Mouse (Mus musculus) gastrocnemius, postnatal 36 days (tissue): Measurements from ENCODE around the gene Atp2c2. TPM values are rescaled to one million over a fixed set of nuclear protein-coding genes. Genes with fewer than 3 reads are reported as not detected.

Source experiments
- DNase-seq, 2 experiments: peaks; one replicate each; pipeline ENCODE4 v3.0.0; 2022
- intact Hi-C: fragments of 180-260 bp; cut with DNase I; formaldehyde crosslinking; loops from one replicate; pipeline ENCODE4 v1.15.1; 2025
- total RNA-seq, 2 experiments: library from RNA; stranded (reverse); gene quantifications; 2 replicates each; pipeline ENCODE4 v1.2.3; 2021

Gene Atp2c2
- total RNA-seq, 2 experiments from 2014 or later: 0.13 to 0.32 TPM

DNA sequence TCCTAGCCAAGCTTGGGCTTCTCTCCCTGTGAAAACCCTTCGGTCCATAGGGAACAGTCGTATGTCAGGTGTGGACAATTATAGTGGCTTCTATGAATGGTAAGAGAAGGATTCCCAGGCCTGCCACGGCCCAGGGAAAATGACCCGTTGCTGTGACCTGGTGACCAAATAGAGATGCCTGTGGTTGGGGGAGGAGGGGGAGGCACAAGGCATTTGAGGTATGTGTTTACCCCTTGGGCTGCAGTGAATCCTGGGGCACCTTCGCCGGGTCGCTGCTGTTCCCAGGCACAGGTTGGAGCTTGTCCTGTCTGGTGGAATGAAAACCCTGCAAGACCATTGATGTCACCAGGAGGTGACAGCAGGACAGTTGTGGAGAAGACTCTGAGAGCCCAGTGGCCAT, 5.1 kb upstream of the Atp2c2 start:
- intact Hi-C loops: loop anchor here (5.0 to 10.0 kb wide), 2 partner anchors 148 to 240 kb away; partner anchors contain the start of gene Cotl1
- no peak for DNase-seq

DNA sequence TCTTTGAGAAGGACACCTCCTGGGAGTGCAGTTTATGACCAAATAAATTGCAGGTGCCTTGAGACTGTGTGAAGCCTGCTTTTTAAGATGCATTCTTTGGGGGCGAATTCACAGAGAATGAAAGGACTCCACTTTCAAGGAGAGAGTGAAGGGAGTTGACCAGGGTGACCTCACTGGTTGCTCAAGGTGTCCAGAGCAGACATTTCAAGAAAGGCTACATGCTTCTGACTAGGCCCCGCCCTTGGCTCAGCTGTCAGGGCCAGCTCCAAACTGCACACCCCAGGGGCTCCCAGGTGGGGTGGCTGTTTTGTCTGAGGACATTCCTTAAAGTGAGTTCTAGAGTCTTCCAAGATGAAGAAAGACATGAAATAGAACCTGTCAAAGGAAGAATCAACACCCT, 2.6 kb upstream of the Atp2c2 start:
- DNase-seq: no peak
- intact Hi-C loops: loop anchor here (5.0 to 10.0 kb wide), 2 partner anchors 145 to 238 kb away; partner anchors contain the start of gene Cotl1

DNA sequence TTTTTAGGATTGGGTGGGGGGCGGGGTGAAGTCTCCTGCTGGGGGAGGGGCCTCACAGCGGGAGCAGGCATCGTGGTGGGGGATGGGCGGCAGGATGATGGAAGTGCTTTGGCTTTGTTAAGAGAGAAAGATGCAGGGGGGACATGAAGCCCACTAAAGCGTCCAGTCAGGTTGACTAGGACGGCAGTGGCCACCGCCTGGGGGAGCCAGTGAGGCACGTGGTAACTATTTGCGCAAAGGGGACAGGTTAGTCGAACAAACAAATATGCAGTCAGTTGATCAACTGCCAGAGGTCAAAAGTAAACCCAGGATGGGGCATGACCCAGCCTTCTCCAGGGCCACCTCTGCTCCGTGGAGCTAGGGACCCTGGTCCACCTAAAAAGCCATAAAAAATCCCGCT, 849 bp upstream of the Atp2c2 start:
- intact Hi-C loops: loop anchor here (2.0 to 10.0 kb wide), 3 partner anchors 80 to 236 kb away; partner anchors contain the start of genes Cotl1 and Tldc1
- peak; percentile 55 to 60 for DNase-seq

DNA sequence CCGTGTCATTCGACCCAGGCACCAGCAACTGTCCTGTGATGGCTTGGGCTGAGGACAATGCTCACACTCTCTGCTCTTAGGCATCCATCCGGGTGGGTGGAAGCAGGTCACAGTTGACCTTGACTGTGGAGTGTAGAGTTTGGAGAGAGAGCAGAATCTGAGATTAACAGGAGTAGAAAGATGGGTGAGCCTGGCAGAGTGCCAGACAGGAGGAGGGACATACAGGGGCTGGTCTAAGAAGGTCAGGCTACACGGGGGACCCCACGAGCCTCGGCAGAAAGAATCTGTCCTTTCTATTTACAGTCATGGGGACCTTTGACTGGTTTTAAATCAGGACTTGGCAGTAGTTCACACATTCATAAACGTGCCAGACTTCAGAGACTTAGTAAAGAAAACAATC, 3.2 kb downstream of the Atp2c2 start:
- intact Hi-C loops: loop anchor here (10.0 kb wide), 1 partner anchor 382 kb away; no protein-coding TSS in a partner anchor
- DNase-seq: no peak

DNA sequence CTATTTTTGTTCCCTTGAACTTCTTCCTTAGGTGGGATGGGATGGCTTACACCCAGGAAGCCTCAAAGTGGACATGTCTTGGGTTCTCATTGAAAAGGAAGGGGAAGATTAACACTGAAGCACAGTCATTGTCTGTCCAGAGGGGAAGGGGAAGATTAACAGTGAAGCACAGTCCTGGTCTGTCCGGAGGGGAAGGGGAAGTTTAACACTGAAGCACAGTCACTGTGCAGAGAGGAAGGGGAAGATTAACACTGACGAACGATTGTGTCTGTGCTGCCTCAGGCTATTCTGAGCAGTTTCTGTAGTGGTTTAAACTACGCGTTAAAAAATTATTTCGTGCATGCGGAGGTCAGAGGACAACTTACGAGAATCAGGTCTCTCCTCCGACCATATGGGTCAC, 7.3 kb downstream of the Atp2c2 start:
- DNase-seq: no peak
- intact Hi-C loops: loop anchor here (10.0 kb wide), 1 partner anchor 378 kb away; no protein-coding TSS in a partner anchor

DNA sequence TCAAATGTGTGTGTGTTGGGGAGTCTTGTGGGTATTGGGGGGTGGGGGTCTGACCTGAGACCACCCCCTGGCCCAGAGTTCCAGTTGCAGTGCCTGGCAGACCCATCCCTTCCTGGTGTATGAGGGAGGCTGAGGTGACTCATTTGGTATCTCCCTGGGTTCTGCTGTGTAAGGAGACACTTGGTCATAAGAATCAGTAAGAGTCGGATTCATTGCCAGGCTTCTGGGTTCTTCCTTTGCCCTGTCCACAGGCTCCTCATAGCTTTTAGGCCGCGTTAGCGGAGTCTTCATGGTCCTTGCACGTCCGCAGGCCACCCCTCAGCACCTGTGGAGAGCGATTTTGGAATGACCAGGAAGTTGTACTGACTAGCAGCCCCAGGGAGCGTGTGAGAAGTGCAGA, 8.7 kb downstream of the Atp2c2 start:
- intact Hi-C loops: loop anchor here (10.0 kb wide), 1 partner anchor 376 kb away; no protein-coding TSS in a partner anchor
- DNase-seq: no peak

DNA sequence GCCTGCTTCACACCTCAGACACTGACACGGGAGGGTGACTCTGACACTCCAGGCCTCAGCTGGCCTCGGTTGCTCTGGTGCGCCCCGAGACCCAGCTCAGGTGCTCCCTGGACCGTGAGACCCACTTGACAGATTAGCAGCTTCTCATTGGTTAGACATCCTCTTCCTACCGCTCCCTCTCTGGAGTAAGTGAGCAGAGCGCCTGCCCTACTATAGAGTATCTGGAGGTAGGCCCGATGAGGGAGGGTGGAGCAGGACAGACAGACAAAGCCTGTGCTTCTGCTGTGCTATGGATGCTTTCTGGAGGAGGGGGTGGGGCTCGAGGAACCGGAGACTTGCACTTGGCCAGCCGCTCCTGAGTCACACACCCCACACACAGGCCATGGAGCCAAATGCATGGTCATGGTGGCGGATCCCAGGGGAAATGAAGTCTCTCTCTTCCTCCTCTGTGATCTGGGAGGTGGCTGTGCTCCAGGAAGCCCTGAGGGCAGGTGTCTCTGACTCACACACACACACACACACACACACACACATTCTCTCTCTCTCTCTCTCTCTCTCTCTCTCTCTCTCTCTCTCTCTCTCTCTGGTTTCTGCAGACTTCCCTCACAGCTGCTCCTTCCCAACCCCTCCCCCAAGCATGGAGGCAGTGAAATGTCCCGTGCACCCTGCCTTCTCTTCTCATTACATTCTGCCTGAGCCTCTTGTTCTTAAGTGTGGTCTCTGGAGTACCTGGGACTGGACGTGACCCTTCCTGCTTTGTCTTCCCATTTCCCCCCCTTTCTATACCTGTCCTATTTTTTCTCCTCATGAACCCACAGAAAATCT, 9.3 kb downstream of the Atp2c2 start:
- DNase-seq: peak; percentile 36 to 46
- intact Hi-C loops: loop anchor here (10.0 kb wide), 1 partner anchor 376 kb away; no protein-coding TSS in a partner anchor

DNA sequence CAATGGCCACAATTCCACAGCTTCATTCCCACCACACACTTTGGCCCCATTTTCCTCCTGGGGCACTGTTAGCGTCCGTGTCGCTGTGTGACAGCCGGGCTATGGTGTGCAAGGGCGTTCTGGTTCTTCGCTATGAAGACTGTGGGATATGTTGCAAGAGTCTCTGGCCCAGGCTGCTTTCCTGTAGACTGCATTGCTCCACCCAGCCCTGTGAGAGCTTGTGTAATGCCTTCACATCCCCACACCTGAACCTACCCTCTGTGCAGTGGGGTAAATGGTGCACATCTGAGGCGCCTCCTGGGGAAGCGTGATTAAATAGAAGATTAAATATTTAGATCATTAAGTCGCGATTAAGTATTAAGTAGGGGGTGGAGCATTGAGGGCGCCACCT, 9.9 kb downstream of the Atp2c2 start:
- intact Hi-C loops: loop anchor here (10.0 kb wide), 1 partner anchor 375 kb away; no protein-coding TSS in a partner anchor
- no peak for DNase-seq

DNA sequence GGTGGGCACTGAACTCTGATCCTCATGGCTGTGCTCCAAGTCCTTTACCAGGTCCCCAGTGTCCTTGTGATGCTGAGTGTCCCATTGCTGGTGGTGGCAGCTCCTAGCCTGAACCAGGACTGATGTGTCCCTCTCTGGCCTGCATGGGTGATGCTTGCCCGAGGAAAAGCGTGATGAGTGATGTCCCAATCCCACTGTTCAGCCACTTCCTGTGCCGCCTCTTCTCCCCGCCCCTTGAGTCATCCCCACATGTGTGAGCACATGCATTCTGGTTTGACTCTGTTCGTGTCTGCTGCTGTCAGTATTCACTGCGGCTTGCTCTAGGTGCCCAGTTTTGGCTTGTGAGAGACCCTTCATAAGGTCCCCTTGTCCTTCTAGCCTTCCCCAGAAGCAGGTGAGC, 12.4 kb downstream of the Atp2c2 start:
- no peak for DNase-seq
- intact Hi-C loops: no loop called here

DNA sequence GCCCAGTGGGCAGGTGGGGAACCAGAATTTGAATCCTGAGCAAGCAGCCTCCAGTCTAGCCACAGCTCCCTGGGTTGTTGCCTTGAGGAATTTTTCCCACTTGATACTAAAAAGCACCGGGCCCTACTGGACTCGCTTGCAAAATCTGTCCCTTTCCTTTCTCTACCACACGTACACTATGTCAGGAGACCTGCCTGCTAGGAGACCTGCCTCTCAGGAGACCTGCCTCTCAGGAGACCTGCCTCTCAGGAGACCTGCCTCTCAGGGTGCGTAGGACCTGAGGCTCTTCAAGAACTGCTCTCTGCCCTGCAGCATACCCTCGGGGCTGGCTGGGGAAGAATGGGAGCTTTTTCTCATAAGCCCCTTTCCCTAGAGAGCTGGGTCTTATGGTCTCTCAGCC, 13.6 kb downstream of the Atp2c2 start:
- intact Hi-C loops: no loop called here
- no peak for DNase-seq

DNA sequence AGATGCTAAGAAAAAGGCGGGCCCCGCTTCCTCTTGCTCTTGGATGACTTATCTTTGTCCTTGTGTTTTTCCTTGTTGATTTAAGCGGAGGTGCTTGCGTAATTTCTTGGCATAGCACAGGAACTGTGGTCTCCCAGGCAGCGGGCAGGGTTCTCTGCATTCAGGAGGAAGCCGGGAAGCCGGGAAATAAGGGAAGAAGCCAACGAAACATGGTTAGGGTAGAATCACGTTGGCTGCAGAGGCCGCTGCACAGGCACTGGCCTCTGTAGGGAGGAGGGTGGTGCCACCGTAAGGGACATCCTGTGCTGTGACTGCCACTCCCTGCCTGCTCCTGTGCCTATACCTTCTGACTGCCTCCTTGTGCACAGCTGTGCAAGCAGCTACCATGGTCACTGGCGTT, 15.4 kb downstream of the Atp2c2 start:
- no peak for DNase-seq
- intact Hi-C loops: no loop called here

DNA sequence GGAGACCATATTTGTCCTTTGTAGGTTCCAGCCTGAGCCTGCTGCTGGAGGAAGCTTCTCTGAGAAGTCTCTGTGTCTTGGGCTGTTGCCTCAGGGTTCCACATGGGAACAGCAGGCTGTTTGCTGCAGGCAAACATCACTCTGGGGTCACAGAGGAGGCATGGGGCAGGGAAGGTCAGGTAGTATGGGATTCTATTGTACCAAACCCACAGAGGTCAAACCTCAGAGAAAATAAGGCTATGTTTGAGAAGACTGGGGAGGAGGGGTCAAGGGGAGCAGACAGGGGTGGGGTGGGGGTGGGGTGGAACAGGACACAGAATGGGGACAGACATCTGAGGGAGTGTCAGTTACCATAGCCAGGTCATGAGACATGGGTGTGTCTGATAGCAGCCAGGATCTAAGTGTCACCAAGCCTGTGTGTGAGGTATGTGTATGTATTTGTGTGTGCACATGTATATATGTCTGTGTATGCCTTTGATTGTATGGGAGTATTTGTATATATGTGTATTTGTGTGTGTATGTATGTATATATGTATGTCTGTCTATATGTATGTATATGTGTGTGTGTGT, 17.0 kb downstream of the Atp2c2 start:
- DNase-seq: no peak
- intact Hi-C loops: no loop called here

DNA sequence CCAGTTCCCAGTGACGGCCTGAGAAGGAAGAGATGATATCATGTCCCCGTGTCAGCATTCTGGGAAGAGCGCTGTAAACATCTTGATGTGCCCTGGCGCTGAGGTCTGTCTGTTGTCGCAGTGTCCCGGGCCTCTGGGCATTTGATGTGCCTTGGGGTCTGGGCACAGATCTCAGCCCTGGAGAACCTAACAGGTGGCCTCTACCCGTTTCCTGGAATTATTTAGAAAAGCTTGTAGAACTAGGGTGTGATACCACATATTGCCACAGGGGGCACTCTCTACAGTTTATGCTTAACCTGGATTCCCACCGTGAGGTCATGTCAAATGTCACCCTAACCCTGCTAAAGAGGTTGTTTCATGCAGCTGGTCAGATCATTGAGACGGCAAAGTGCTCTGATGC, 18.0 kb downstream of the Atp2c2 start:
- intact Hi-C loops: no loop called here
- no peak for DNase-seq

DNA sequence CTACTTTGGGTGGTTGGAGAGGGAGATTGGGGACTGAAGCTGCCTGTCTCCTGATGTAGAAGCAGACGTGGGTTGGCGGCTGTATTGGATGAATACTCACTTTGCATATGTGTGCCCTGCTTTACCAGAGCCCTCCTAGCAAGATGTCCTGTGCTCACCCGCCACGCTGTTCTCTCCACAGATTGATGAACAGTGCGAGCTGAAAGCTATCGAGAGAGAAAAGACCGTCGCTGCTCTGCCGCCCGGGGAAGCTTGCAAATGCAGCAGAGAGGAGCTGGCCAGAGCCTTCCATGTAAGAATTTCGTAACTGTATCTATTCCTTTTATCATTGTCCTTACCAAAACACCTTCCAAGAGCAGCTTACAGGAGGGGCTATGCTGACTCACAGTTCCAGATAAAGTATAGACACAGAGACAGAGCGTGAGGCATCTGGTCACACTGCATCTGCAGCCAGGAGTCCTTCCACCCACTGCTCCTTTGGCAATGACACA, 19.2 kb downstream of the Atp2c2 start:
- intact Hi-C loops: no loop called here
- DNase-seq: no peak

DNA sequence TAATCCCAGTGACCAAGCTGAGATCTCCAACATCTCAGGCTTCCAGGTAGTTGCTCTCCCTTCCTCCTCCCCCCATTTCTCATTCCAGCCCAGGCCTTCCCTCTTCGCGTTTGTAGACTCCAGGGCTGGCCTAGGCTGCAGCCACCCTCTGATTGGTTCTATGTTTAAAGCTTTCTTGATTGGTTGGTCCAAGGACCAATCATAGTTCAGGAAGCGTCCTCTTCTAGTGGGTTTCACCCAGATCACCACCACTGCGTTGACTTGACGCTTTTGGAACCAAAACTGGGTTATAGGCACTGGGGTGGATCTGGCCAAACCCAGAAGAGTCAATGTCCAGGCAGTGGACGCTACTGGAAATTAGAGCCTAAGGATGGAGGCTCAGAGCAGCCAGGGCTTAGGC, 22.5 kb downstream of the Atp2c2 start:
- intact Hi-C loops: no loop called here
- no peak for DNase-seq

DNA sequence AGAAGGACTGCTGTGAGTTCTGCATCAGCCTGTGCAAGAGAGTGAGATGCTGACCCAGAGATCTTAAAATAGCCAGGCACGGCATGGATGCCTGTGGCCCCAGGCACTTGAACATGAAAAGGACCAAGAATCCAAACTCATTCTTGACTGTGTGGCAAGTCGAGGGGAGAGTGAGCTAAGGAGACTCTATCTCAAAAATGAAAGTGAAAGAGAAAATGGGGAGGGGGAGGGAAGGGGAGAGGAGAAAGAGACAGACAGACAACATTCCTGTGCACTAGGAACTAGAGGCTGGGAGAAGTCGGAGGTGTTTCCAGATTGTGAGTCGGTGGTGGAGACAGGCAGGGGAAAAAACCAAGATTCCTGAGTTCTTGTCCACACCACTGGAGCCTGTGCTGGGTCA, 23.9 kb downstream of the Atp2c2 start:
- intact Hi-C loops: no loop called here
- DNase-seq: no peak

DNA sequence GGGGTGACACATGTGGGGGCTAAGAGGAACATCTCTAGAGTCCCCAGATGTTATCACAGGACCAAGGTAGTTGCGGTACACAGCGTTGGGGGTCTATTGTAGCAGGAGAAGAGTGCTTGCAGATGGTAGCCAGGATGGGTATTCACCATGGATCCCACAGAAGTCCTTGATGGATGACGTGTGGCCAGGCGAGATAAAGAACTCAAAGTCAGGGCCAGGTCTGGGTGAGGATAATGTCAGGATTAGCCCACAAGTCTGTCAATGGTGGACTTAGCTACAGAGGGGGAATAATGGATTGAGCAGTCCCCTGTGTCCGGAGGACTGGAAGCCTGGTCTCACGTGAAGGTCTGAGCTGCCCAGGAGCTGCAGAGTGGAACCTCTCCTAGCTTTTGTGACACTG, 24.8 kb downstream of the Atp2c2 start:
- intact Hi-C loops: no loop called here
- no peak for DNase-seq

DNA sequence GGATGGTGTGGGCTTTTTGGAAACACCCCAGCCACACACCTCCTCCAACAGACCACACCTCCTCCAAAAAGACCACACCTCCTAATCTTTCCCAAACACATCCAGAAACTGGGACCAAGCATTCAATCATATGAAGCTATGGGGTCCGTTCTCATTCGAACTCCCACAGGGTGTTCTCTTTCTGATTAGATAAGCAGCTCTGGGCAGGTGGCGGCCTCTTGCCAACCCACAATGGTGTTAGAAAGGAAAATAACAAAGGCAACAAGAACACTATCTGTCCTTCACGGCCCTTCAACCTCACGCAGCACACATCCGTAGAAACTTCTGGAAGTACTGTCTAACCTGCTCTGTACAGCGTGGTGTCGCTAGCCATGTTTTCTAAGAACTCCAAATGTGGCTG, 27.3 kb downstream of the Atp2c2 start:
- DNase-seq: no peak
- intact Hi-C loops: no loop called here

DNA sequence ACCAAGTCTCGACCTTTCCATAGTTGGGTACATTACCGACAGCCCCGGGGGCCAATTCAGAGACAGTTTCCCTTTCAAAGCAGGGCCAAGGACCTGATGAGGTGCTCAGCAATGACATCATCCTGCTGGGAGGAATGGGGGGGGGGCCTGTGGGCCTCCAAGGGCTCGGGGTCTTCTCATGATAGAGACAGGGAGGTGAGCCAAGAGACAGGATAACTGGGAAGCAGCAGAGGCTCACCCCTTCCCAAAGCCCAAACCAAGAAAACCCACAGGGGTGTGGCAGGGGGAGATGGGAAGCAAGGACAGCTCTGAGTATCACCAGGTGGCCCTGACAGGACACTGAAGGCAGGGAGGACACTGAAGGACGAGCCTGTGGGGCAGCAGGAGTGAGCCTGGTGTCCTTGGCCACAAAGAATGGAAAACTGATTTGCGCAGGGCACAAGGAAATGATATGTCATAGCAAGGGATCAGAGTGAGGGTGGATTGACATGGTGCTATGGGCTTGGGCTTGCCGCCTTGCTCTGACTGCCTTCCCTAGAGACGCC, 28.6 kb downstream of the Atp2c2 start:
- intact Hi-C loops: no loop called here
- DNase-seq: no peak

DNA sequence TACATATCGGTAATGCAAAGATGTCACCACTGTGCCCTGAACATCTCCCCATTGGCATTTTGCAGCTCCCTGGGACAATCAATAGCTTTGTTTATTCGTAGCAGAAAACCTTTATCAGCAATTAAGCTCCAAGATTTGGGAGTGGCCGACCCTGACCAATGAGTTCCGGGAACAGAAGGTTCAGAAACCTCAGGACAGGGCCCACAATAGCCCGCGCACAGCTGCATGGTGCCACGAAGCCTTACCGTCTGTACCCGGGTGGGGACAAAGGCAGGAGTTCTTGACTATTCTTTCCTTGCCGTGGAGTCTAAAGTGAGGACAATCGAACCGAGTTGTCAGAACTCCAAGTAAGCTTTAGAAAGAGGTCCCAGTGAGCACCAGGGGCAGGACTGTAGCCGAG, 32.3 kb downstream of the Atp2c2 start:
- intact Hi-C loops: no loop called here
- DNase-seq: no peak

DNA sequence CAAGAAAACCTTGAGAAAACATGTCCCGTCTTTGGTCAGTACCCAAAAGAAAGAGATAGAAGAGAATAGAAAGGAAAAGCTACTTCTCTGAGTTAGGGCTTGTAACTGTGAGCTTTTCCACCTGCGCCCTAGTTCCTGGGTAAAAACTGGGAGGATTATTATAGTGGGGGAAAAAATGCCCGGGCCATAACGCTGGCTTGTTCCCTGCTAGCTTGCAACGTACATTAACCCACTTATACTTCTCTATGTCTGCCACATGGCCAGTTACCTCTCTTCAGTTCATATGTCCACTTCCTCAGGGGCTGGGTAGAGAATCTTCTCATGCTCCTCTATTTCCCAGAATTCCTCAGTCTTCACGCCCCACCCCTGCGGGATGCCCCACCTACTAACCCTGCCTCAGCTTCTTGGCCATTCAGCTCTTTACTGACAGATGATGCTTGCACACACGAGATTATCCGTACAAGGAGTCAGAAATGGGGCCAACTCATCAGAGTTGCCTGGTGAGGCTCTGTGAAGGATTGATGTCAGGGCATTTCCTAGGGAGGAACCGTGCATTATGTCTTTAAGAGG, 36.6 kb downstream of the Atp2c2 start:
- no peak for DNase-seq
- intact Hi-C loops: no loop called here
